Mouse (Mus musculus): ENCODE data around the gene Epb41l3.

DNA sequence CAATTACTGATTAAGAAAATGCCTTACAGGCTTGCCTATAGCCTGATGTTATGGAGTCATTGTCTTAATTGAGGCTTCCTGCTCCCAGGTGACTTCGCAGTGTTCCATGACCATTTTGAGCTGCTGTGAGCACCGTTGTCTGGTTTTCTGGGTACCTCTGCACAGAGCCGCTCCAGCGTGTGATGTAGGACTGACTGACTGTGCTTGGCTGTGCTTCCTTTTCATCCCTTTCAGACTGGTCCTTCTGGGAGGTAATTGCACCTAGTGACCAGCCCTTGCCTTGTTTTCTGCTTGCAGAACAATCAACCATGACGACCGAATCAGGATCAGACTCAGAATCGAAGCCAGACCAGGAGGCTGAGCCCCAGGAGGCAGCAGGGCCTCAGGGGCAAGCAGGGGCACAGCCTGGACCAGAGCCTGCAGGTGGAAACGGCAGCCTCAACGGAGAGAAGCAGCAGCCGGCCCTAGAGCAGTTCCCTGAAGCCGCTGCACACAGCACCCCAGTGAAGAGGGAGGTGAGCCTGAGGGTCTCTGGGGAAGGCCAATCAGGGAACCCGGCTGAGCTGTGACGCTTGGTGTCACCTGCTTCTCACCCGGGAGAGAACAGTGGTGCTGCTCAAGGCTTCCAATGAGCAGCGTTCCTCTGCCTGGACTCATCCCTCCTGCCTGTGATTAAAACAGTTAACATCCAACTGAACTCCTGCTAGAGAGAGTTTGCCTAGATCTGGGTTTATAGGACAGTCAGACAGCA lies 132.3 kb downstream of the Epb41l3 start:
- TF ChIP-seq CTCF (IDR thresholded peaks at IDR 0.05; ENCODE audit: extremely low read depth, insufficient read length, insufficient replicate concordance, low read depth, low read length) (no peak), POLR2A (IDR thresholded peaks at IDR 0.05; ENCODE audit: low read depth, low read length) (no peak)
